Mouse (Mus musculus): ENCODE data around the gene Fitm1.
A peak's percentile ranks its signal among the peaks of the same experiment; 100 is the strongest.

The Fitm1 gene

GRCm38 (mm10) chr14:55571760-55572159 is 3.7 kb upstream of the Fitm1 start:
- no peak for DNase-seq

- DNase-seq = no peak
Measured at GRCm38 (mm10) chr14:55575711-55576110, 294 bp downstream of the Fitm1 start.

- DNase-seq = no peak
Measured at GRCm38 (mm10) chr14:55576376-55576775, 959 bp downstream of the Fitm1 start.

- DNase-seq = peak; percentile 71
Measured at GRCm38 (mm10) chr14:55577871-55578667, 2.7 kb downstream of the Fitm1 start, which contains the start of gene Psme1. Psme1 (plus strand) TSS chr14:55578123.

GRCm38 (mm10) chr14:55578668-55579269 is 3.4 kb downstream of the Fitm1 start:
- DNase-seq = no peak

- DNase-seq = peak; percentile 25
Measured at GRCm38 (mm10) chr14:55579511-55580496, 4.4 kb downstream of the Fitm1 start.

GRCm38 (mm10) chr14:55580731-55581130 is 5.3 kb downstream of the Fitm1 start:
- DNase-seq = peak; percentile 28

GRCm38 (mm10) chr14:55581981-55582681 is 6.7 kb downstream of the Fitm1 start:
- DNase-seq = no peak

- no peak for DNase-seq
Measured at GRCm38 (mm10) chr14:55584303-55584701, 8.9 kb downstream of the Fitm1 start.

GRCm38 (mm10) chr14:55584702-55585565 is 9.5 kb downstream of the Fitm1 start, which contains the start of gene Emc9:
Emc9 (minus strand) TSS chr14:55585302.
- DNase-seq = peak; percentile 87

- peak; percentile 43 for DNase-seq
Measured at GRCm38 (mm10) chr14:55585566-55585960, 10.1 kb downstream of the Fitm1 start.

GRCm38 (mm10) chr14:55586149-55586548 is 10.7 kb downstream of the Fitm1 start:
- no peak for DNase-seq

GRCm38 (mm10) chr14:55589271-55589670 is 13.9 kb downstream of the Fitm1 start:
- DNase-seq = peak; percentile 26

- DNase-seq = peak; percentile 34
Measured at GRCm38 (mm10) chr14:55589771-55590448, 14.5 kb downstream of the Fitm1 start.

- peak; percentile 89 for DNase-seq
Measured at GRCm38 (mm10) chr14:55590748-55591330, 15.4 kb downstream of the Fitm1 start, which contains the start of gene Psme2. Psme2 (minus strand) TSS chr14:55591113.

GRCm38 (mm10) chr14:55591331-55591891 is 16.0 kb downstream of the Fitm1 start, which contains the start of gene Rnf31:
Rnf31 (plus strand) TSS chr14:55591708.
- DNase-seq = peak; percentile 93

- DNase-seq = peak; percentile 62
Measured at GRCm38 (mm10) chr14:55592226-55592625, 16.8 kb downstream of the Fitm1 start.

- DNase-seq = peak; percentile 34
Measured at GRCm38 (mm10) chr14:55596036-55596690, 20.7 kb downstream of the Fitm1 start.
